Mouse (Mus musculus): Measurements from ENCODE around the gene Aplnr.

DNA sequence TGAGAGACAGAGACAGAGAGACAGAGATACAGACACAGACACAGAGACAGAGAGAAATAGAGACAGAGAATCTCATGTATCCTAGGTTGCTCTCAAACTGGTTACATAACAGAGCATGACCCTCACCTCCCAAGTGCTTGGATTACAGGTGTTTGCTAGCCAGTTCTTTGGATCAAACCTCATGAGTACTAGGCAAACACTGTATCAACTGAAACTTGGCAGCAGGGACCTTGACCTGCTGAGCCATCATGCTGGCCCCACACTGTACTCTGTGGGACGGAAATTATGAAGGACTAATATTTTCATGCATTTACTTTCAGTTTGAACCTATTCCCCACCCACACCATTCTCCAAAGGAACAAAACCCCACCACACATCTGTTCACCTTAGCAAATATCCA is 42.6 kb upstream of the Aplnr start:
- TF ChIP-seq POLR2A (IDR thresholded peaks at IDR 0.05; ENCODE audit: low read depth, low read length) (no peak), CHD2 (IDR thresholded peaks at IDR 0.05; ENCODE audit: low read length) (no peak), ETS1 (conservative IDR thresholded peaks at IDR 0.05; ENCODE audit: low read depth, low read length) (no peak), RCOR1 (conservative IDR thresholded peaks at IDR 0.05; ENCODE audit: low read depth, low read length) (no peak), UBTF (IDR thresholded peaks at IDR 0.05; ENCODE audit: low read depth, low read length) (no peak), CTCF (conservative IDR thresholded peaks at IDR 0.05 in 1 of 2, IDR thresholded peaks at IDR 0.05 in 1 of 2; ENCODE audit: low read depth in 2 of 2, low read length in 2 of 2) (no peak), MAX (IDR thresholded peaks at IDR 0.05; ENCODE audit: low read length) (no peak), SIN3A (IDR thresholded peaks at IDR 0.05; ENCODE audit: low read length) (no peak), E2F4 (IDR thresholded peaks at IDR 0.05; ENCODE audit: insufficient replicate concordance, low read depth, low read length) (no peak), TBP (conservative IDR thresholded peaks at IDR 0.05; ENCODE audit: low read depth, low read length) (no peak), MEF2A (IDR thresholded peaks at IDR 0.05; ENCODE audit: borderline replicate concordance, low read depth, low read length) (no peak), ZMIZ1 (IDR thresholded peaks at IDR 0.05; ENCODE audit: low read depth, low read length) (no peak), HCFC1 (IDR thresholded peaks at IDR 0.05; ENCODE audit: low read depth, low read length) (no peak), MYC (IDR thresholded peaks at IDR 0.05; ENCODE audit: low read depth, low read length) (no peak)
